Mouse (Mus musculus) midbrain, embryonic 10.5 days (tissue): ENCODE measurements around the gene Hoxd8. TPM values are rescaled to one million over a fixed set of nuclear protein-coding genes. Genes with fewer than 3 reads are reported as not detected.

Experiments used
- DNase-seq: peaks from one replicate; pipeline ENCODE4 v3.0.0-alpha.2; 2017; ENCODE audit warnings: low spot score
- H3K27ac ChIP-seq: fragments of 300-500 bp; sonication (generic); replicated peaks from 2 replicates; pipeline ENCODE4 v1.5.1; 2016; ENCODE audit warnings: mild to moderate bottlenecking
- H3K27me3 ChIP-seq: fragments of 300-500 bp; sonication (generic); 2 replicates; pipeline ENCODE4 v1.6.1; 2016; ENCODE audit warnings: low read depth, mild to moderate bottlenecking; ENCODE audit not compliant: poor library complexity, severe bottlenecking
- H3K36me3 ChIP-seq: fragments of 300-500 bp; sonication (generic); 2 replicates; pipeline ENCODE4 v1.6.1; 2016; ENCODE audit warnings: mild to moderate bottlenecking, moderate library complexity
- H3K4me1 ChIP-seq: fragments of 300-500 bp; sonication (generic); 2 replicates; pipeline ENCODE4 v1.6.1; 2016
- H3K4me3 ChIP-seq: fragments of 300-500 bp; sonication (generic); 2 replicates; pipeline ENCODE4 v1.5.1; 2016; ENCODE audit warnings: mild to moderate bottlenecking, moderate library complexity
- H3K9me3 ChIP-seq: fragments of 300-500 bp; sonication (generic); replicated peaks from 2 replicates; pipeline ENCODE4 v1.6.1; 2016; ENCODE audit warnings: mild to moderate bottlenecking
- WGBS: fragments of 180-500 bp; shearing (Covaris S2); methylation state at CpG from one replicate; pipeline ENCODE4 v1.1.7; 2016; 5-methylcytosine and 5-hydroxymethylcytosine counted together
- microRNA counts: library from miRNA; unstranded; fragments of <30 nt; microRNA quantifications from one replicate; lab custom pipeline; 2017
- microRNA-seq: library from miRNA; unstranded; fragments of <30 nt; microRNA quantifications from one replicate; pipeline ENCODE4, GENCODE M21; 2017
- polyA plus RNA-seq: library from polyadenylated mRNA; unstranded; fragments of >200 nt; fragmentation: Nextera tagmentation; extraction: Ambion mirVana; gene quantifications from 2 replicates; pipeline ENCODE4 v1.2.1, GENCODE M21; 2016

Hoxd8 gene
- polyA plus RNA-seq, 1 experiment from 2014 or later: not detected

DNA sequence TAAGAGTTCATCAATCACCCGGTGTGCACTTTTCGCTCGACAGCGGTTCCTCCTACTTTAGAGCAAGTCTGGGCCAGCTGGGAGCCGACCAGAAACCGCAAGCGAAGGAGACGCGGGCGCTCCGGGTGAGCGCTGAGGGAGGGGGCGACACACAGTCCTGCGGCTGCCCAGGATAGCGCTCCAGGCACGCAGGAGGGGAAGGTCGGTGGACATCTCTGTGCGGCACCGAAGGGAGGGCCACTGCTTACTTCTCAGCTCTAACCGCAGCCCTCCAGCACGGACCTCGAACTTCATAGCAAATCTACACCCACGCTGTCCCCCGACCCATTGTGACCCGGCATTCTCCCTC is 48.7 kb downstream of the Hoxd8 start:
- Histone ChIP-seq H3K4me3 (peak overlapping the region; percentile 39), H3K27ac (no peak overlapping the region), H3K9me3 (no peaks in the 10 kb centered on the region), H3K4me1 (peaks cover 25% of the 10 kb centered on the region), H3K27me3 (peaks cover 100% of the 10 kb centered on the region), H3K36me3 (no peaks in the 10 kb centered on the region)
- peak; percentile 52 for DNase-seq
- 1% methylated on average over 25 of the region's 25 CpGs for WGBS

DNA sequence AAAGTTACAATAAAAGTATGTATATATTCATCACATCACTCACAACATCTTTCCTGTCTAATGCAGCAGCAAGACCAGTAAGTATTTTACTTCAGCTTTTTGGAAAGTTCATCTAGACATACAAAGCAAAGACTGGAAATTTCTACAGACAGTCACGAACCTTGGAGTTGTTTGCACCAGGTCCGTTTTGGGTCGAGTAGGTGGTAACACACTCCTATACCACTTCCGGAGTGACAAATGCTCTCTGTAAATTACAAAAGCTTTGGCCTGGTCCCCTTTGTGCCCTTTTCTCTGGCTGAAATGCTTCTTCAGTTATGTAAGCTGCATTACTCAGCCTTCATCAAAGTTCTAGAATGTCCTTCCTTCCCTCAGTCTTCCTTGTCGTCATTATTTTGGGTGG is 49.3 kb downstream of the Hoxd8 start:
- Histone ChIP-seq H3K9me3 (no peaks in the 10 kb centered on the region), H3K27me3 (peaks cover 100% of the 10 kb centered on the region), H3K27ac (no peak overlapping the region), H3K36me3 (no peaks in the 10 kb centered on the region), H3K4me1 (peaks cover 25% of the 10 kb centered on the region), H3K4me3 (no peak overlapping the region)
- 9% methylated on average over 5 of the region's 5 CpGs for WGBS
- no peak for DNase-seq

MicroRNA genes within 50 kb of the gene (microRNA counts, 519-probe panel; counts per million panel counts)
- microRNA mmu-miR-10b (lab: Ali Mortazavi, UCI): not detected

Small RNA genes lying within 50 kb of the gene (microRNA-seq; reads per million reads assigned to microRNA genes)
- gene Gm44463: not detected
- gene Mir10b: 147 reads per million, percentile 55 among the genes with 10 or more reads in this experiment

Other genes starting within 250 kb of the Hoxd8 start
- gene Lnpk, start 125.2 kb upstream of the Hoxd8 start, polyA plus RNA-seq: 40.4 and 47.0 TPM in 2 replicates
- gene Evx2, start 45.1 kb upstream of the Hoxd8 start, polyA plus RNA-seq: 0.17 and 0.50 TPM in 2 replicates
- 0.05 TPM in 1 of 2 replicates, not detected in the other for gene Hoxd13, start 36.3 kb upstream of the Hoxd8 start, polyA plus RNA-seq
- gene Hoxd12, start 29.6 kb upstream of the Hoxd8 start, polyA plus RNA-seq: not detected in 2 replicates
- gene Hoxd11, start 25.1 kb upstream of the Hoxd8 start, polyA plus RNA-seq: not detected in 2 replicates
- not detected in 2 replicates for gene Hoxd10, start 12.7 kb upstream of the Hoxd8 start, polyA plus RNA-seq
- not detected in 2 replicates for gene Hoxd9, start 6.9 kb upstream of the Hoxd8 start, polyA plus RNA-seq
- 0.06 TPM in 1 of 2 replicates, not detected in the other for gene Hoxd3, start 7.3 kb downstream of the Hoxd8 start, polyA plus RNA-seq
- gene Hoxd4, start 7.3 kb downstream of the Hoxd8 start, polyA plus RNA-seq: not detected in 2 replicates
- gene Gm28230, start 22.1 kb downstream of the Hoxd8 start, polyA plus RNA-seq: not detected in 2 replicates
- gene Hoxd1, start 58.4 kb downstream of the Hoxd8 start, polyA plus RNA-seq: not detected in 2 replicates
- 106 and 107 TPM in 2 replicates for gene Mtx2, start 121.2 kb downstream of the Hoxd8 start, polyA plus RNA-seq